Mouse (Mus musculus) erythroblast, adult 5-6 weeks (primary cell): ENCODE data around the gene Atpif1. TPM values are rescaled to one million over a fixed set of nuclear protein-coding genes. Genes with fewer than 3 reads are reported as not detected.

ENCODE experiments used
- ATAC-seq: replicated peaks from 2 replicates; pipeline ENCODE4 v1.8.0; 2016; ENCODE audit warnings: moderate number of reproducible peaks, mild to moderate bottlenecking, moderate TSS enrichment, inconsistent platforms; ENCODE audit not compliant: poor library complexity, low FRiP score, severe bottlenecking
- total RNA-seq, 2 experiments: library from RNA; stranded (forward) in 1 of 2; stranded (reverse) in 1 of 2; fragments of 150-400 nt in 1 of 2; fragments of 200-764, 138-1000 nt in 1 of 2; gene quantifications; 2 replicates each; pipeline versions ENCODE4 v1.2.3 to v1.2.4; 2015 to 2017; ENCODE audit warnings: low replicate concordance in 2 of 2

Atpif1 gene
- total RNA-seq, 2 experiments from 2014 or later, result 778 to 2,175 TPM

- no peak for ATAC-seq
Observed at GRCm38 (mm10) chr4:132529344-132529743, 4.1 kb downstream of the Atpif1 start.

- ATAC-seq, result no peak
Observed at GRCm38 (mm10) chr4:132527917-132528522, 5.4 kb downstream of the Atpif1 start.

- peak; percentile 66 for ATAC-seq
Observed at GRCm38 (mm10) chr4:132526678-132527077, 6.8 kb downstream of the Atpif1 start.

DNA sequence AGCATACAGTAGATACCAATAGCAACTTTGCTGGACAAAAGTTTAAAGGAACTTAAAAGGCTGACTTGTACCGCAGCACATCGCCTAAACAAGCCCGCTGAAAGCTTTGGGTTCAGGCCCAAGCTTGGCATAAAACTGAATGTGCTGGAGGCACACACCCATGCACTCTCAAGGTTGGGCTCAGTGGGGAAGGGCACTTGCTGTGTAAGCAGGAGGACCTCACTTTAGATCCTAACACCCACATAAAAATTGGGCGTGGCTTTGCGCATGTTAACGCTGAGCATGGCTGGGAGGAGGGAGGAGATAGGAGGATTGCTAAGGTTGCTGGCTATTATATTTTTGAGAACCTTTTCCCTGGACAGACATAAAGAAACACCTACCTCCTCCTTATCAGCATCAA is 8.7 kb downstream of the Atpif1 start:
- ATAC-seq, result peak; percentile 65

DNA sequence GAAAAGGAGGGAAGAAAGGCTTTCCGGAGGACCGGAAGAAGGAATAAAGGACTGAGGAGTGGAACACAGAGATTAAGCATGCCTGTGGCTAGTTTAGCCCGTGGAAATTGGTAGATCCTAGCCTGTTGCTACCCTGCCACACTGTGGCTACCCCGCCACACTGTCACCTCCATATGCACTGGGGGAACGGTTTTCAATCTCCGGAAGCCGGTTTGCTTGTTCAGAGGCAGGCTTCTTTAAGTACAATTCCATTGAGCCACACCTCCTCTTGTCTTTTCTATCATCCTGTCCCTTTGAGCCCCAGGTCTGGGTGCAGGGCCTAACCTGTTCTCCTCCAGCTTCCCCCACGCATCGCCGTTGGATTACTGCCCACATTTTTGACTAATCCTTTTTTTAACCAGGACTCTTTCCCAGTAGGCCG is 9.1 kb downstream of the Atpif1 start:
- no peak for ATAC-seq

- no peak for ATAC-seq
Observed at GRCm38 (mm10) chr4:132519188-132519587, 14.3 kb downstream of the Atpif1 start.

DNA sequence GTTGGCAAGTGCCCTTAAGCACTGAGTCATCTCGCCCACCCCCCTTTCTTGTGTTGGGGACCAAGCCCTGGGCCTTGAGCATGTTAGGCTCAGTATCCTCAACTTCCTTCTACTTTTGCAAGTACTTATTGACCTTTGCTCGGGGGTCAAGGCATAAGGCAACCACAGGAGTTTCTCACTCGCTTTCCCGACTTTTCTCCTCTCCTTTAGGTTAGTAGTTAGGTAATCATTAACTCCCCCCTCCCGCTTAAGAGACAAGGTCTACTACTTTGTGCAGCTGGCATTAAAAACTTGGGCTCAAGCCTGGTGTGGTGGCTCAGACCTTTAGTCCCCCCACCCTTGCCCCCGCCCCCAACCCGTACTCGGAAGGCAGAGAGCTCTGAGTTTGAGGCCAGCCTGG is 15.4 kb downstream of the Atpif1 start:
- no peak for ATAC-seq

DNA sequence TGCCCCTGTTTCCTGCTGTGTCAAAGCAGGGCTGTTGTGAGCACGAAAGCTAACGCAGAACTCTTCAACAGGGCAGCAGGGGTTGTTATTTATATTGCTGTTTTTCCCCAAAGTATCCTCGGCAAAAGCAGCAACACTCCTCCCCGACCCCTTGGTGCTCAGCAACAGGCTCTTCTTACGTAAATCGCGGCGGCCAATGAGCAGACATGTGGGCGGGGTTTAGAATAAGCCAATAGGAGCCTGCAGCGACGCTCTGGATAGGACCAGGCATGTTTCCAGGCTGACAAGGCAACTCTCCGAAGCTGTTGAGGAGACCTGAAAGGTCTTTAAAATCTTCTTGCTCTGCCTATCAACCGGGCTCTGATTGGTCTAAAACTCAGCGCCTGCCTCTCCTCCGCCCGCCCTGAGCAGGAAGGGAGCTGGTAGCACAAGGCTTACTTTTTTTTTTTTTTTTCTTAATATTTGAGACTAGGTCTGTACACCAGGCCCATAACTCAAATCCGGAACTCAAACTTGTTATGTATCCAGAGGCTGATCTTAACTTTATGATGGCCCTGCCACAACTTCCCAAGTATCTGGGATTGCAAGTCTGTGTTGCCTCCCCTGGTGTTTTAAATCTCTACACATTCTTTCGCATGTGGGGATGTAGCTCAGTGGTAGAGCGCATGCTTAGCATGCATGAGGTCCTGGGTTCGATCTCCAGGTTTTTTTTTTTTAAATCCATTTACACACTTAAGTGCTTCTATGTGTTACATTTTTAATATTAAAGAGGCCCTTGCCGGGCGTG is 17.9 kb downstream of the Atpif1 start:
- peak; percentile 84 for ATAC-seq

DNA sequence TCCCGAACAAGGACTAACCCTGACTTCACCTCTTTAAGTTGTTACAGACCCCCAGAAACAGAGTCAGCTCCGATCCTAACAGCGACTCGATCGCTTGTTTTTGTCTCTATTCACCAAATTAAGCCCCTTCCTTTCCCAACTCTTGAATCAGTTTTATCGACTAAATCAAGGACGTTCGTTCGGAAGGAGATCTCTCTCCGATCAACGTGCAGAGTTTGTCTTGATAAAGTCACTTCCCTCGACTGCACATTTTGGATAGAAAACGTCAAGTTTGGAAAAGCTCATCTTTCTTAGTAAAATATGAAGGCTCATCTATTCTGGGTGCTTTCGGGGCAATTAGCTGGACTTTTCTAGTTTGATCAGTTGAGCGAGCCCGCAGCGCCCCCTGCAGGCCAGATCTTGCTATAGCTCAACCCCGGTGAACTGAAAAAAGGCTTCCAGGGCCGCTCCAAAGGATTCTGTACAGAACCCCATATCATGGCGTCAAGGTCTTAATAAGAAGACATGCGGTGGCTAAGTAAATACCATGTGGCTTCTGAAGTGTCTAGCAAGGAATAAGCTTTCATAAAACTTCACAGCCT is 18.8 kb downstream of the Atpif1 start:
- peak; percentile 38 for ATAC-seq

GRCm38 (mm10) chr4:132513395-132514273 is 19.8 kb downstream of the Atpif1 start:
- 0 out of 2 replicates have a peak, but pooled peaks have one; percentile 16 for ATAC-seq

GRCm38 (mm10) chr4:132512080-132512479 is 21.4 kb downstream of the Atpif1 start:
- 0 out of 2 replicates have a peak, but pooled peaks have one; percentile 14 for ATAC-seq

DNA sequence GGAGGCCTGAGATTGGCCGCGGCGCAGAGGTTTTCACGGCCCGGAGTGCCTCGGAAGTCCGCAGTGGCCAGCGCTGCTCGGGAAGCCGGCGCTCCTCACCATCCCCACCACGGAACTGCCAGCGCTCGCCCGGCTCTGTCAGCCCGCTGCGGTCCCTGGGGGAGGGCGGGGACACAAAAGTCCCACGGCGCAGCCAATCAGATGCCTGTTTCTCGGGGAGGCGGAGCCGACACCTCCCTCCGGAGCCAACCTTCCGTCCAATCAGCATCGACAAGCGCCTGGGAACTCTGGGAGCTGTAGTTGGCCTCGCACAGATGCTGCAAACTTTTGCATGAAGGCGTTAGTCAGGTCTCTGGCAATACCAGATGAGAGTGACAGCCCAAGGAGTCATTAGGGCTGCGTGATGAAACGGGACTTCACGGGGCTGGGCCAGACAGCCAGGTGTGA is 23.1 kb downstream of the Atpif1 start, which contains the start of gene Sesn2:
Gene Sesn2, minus strand, starts transcription at position 150 of the 447 bp plus-strand sequence.
- peak; percentile 83 for ATAC-seq

DNA sequence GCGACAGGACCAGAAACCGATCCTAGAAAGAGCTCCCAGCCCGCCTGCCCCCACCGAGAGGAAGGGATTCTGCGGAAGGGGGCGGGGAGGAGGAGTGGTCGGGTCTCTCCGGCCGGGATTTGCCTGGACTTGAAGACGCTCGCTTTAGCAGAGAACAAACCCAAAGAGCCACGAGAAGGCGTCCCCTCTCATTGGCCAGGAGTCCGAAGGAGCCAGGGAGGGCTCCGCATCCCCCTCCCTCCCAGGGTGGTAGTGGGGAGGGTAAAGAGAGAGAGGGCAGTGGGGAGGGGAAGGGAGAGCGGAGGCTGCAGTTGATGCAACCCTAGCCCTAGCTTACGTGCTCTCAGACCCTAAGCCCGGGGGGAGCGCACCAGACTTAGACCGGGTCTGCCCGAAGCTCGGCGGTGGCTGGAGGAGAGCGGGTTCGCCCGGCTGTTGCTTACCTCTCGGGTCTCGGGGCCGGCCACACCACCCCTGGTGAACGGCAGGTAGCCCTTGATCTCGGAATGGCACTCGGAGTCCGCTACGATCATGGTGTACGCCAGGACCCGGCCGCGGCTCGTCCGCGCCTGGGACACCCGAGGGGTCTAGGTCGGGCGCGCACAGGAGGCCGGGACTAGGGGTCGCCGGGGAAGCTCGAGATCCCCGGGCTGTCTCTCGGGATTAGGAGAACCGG is 23.7 kb downstream of the Atpif1 start:
- peak; percentile 12 for ATAC-seq

DNA sequence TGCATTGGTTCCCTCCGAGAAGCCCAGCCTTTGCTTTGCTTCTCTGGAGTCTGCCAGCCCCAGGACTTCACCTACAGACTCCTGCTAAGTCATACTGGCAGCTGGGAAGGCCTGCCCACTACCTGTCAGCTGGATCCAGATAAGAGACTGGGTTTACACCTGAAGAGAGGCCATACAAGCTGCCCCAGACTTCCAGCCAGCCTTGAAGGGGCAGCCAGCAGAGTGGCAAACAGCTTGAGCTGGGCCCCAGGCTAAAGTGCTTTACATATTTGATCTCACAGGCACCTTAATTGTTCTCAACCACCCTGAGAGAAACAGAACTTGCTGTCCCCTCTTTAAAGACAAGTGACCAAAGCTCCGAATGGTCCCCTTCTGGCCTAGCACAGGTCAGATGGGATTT is 26.2 kb downstream of the Atpif1 start:
- no peak for ATAC-seq

DNA sequence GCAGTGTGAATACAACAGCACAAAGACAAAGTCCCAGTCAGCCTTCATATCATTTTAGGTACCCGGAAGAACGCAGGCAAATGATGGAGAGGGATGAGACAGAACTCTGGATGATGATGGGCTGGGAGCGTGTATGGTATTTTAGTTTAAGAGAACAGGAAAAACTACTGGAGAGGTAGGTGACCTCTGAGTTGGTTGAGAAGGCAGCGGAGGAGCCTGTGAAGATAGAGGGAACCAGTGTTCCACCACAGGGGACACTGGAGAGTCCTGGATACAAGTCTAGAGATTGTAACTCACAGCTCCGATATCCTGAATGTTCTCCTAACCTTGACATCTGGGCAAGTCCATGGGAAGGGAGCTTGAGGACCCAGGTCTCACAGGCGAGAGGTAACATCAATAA is 27.2 kb downstream of the Atpif1 start:
- no peak for ATAC-seq

DNA sequence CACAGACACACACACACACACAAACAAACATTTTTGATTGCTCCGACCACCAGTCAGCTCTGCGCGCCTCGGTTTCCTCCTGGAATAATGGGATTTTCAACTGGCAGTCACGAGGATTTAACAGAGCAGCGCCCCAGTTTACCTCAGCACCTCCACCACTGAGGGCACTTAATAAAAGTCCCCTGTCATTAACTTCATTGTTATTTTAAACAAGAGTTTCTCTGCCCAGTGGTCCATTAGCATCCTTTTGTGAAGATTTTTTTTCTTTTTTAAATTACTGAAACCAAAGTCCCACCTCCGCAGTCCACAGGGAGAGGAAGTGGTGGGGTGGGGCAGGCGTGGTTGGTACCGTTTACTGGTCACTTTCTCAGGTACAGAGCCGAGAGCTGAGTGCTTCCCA is 27.7 kb downstream of the Atpif1 start:
- no peak for ATAC-seq

- no peak for ATAC-seq
Observed at GRCm38 (mm10) chr4:132505034-132505738, 28.3 kb downstream of the Atpif1 start.

- ATAC-seq, result 0 out of 2 replicates have a peak, but pooled peaks have one; percentile 17
Observed at GRCm38 (mm10) chr4:132503344-132503743, 30.1 kb downstream of the Atpif1 start.

DNA sequence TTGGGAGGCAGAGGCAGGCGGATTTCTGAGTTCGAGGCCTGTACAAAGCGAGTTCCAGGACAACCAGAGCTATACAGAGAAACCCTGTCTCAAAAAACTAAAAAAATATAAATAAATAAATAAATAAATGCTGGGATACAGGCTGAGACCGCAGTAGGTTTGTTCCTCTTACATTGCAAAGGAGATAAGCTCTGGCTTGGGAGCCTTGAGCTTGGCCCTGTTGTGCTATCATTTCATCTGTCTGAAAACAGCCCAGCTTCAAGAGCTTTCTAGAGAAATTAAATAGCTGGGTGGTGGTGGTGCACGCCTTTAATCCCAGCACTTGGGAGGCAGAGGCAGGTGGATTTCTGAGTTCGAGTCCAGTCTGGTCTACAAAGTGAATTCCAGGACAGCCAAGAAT is 31.8 kb downstream of the Atpif1 start:
- ATAC-seq, result no peak
